Mouse (Mus musculus): Measurements from ENCODE around the gene Usp20.
A peak's percentile ranks its signal among the peaks of the same experiment; 100 is the strongest.
"Not testable (repeated sequence)": the region's sequence is repeated elsewhere in the genome, so short reads cannot be mapped to it uniquely, and the experiment has no call there.

Gene Usp20

GRCm38 (mm10) chr2:30981790-30982513 lies at the start of gene Usp20, which contains the start of gene BC005624:
TSS of gene Usp20 (plus strand) at chr2:30982279.
TSS of gene BC005624 (minus strand) at chr2:30982201.
- DNase-seq (ENCODE audit: low read depth): peak; percentile 99

GRCm38 (mm10) chr2:30933032-30933431 lies 49.0 kb upstream of the Usp20 start:
- DNase-seq (ENCODE audit: low read depth): no peak

GRCm38 (mm10) chr2:30933917-30934450 lies 48.1 kb upstream of the Usp20 start:
- no peak for DNase-seq (ENCODE audit: low read depth)

- no peak for DNase-seq (ENCODE audit: low read depth)
Observed at GRCm38 (mm10) chr2:30936808-30937207, 45.3 kb upstream of the Usp20 start.

GRCm38 (mm10) chr2:30937731-30938130 lies 44.3 kb upstream of the Usp20 start:
- no peak for DNase-seq (ENCODE audit: low read depth)

GRCm38 (mm10) chr2:30938574-30938991 lies 43.5 kb upstream of the Usp20 start:
- DNase-seq (ENCODE audit: low read depth): no peak

GRCm38 (mm10) chr2:30941586-30941985 lies 40.5 kb upstream of the Usp20 start:
- DNase-seq (ENCODE audit: low read depth): no peak

GRCm38 (mm10) chr2:30942116-30942515 lies 40.0 kb upstream of the Usp20 start:
- DNase-seq (ENCODE audit: low read depth): not testable (repeated sequence)

GRCm38 (mm10) chr2:30942603-30943011 lies 39.5 kb upstream of the Usp20 start:
- peak; percentile 71 for DNase-seq (ENCODE audit: low read depth)

GRCm38 (mm10) chr2:30952457-30952823 lies 29.6 kb upstream of the Usp20 start:
- no peak for DNase-seq (ENCODE audit: low read depth)

- DNase-seq (ENCODE audit: low read depth): peak; percentile 93
Observed at GRCm38 (mm10) chr2:30952824-30953490, 29.1 kb upstream of the Usp20 start, which contains the start of gene Tor1b. TSS of gene Tor1b (plus strand) at chr2:30952959.

- DNase-seq (ENCODE audit: low read depth): no peak
Observed at GRCm38 (mm10) chr2:30954797-30955196, 27.3 kb upstream of the Usp20 start.

GRCm38 (mm10) chr2:30957511-30957910 lies 24.6 kb upstream of the Usp20 start:
- no peak for DNase-seq (ENCODE audit: low read depth)

- DNase-seq (ENCODE audit: low read depth): no peak
Observed at GRCm38 (mm10) chr2:30958726-30959125, 23.4 kb upstream of the Usp20 start.

- no peak for DNase-seq (ENCODE audit: low read depth)
Observed at GRCm38 (mm10) chr2:30959856-30960255, 22.2 kb upstream of the Usp20 start.

GRCm38 (mm10) chr2:30962570-30963254 lies 19.4 kb upstream of the Usp20 start:
- no peak for DNase-seq (ENCODE audit: low read depth)

GRCm38 (mm10) chr2:30965627-30966026 lies 16.5 kb upstream of the Usp20 start:
- no peak for DNase-seq (ENCODE audit: low read depth)

- no peak for DNase-seq (ENCODE audit: low read depth)
Observed at GRCm38 (mm10) chr2:30966826-30967225, 15.3 kb upstream of the Usp20 start.

- DNase-seq (ENCODE audit: low read depth): peak; percentile 85
Observed at GRCm38 (mm10) chr2:30967352-30968327, 14.4 kb upstream of the Usp20 start, which contains the start of gene Tor1a. TSS of gene Tor1a (minus strand) at chr2:30967933.

GRCm38 (mm10) chr2:30983024-30983423 lies 945 bp downstream of the Usp20 start:
- DNase-seq (ENCODE audit: low read depth): no peak
